Comparison of ENCODE assay signal across 8 mouse cellular contexts in genomic region chr19:7039841-7040636, GRCm38 (mm10). TPM values are rescaled to one million over a fixed set of nuclear protein-coding genes. Genes with fewer than 3 reads are reported as not detected.
DNase-seq lines count a peak whose midpoint lies in the region; ATAC-seq and TF ChIP-seq lines count a peak whose summit lies in the region.

Stip1 (minus strand) TSS chr19:7039967.

- no peaks in the 10 kb centered on the region for H3K9me3 ChIP-seq in embryonic facial prominence, embryonic 15.5 days (replicated peaks)
- H3K9me3 ChIP-seq in limb, embryonic 14.5 days (ENCODE audit: control insufficient read depth, low read length): no peaks in the 10 kb centered on the region
- H3K9me3 ChIP-seq in midbrain, postnatal 0 days (ENCODE audit: low read length): no peaks in the 10 kb centered on the region

- H3K4me1 ChIP-seq in bone marrow, adult 2 months (ENCODE audit: control insufficient read depth, insufficient read depth, low read length): peaks cover 3% of the 10 kb centered on the region
- peaks cover 20% of the 10 kb centered on the region for H3K4me1 ChIP-seq in embryonic facial prominence, embryonic 15.5 days
- peaks cover 11% of the 10 kb centered on the region for H3K4me1 ChIP-seq in limb, embryonic 14.5 days (ENCODE audit: control insufficient read depth, insufficient read depth, low read length)
- peaks cover 3% of the 10 kb centered on the region; the same call in 1 of the 2 replicates for H3K4me1 ChIP-seq in midbrain, postnatal 0 days (ENCODE audit: insufficient read depth, low read length)

- WGBS in bone marrow, adult 2 months: under 1% methylated on average over 49 of the region's 49 CpGs
- under 1% methylated on average over 49 of the region's 49 CpGs for WGBS in embryonic facial prominence, embryonic 15.5 days
- under 1% methylated on average over 49 of the region's 49 CpGs for WGBS in limb, embryonic 14.5 days
- under 1% methylated on average over 47 of the region's 49 CpGs for WGBS in midbrain, postnatal 0 days

- H3K4me3 ChIP-seq in bone marrow, adult 2 months (replicated peaks; ENCODE audit: control insufficient read depth, low read depth, low read length): peak within 1 kb of the TSS; percentile 68
- H3K4me3 ChIP-seq in embryonic facial prominence, embryonic 15.5 days (replicated peaks): peak within 1 kb of the TSS; percentile 83
- peak within 1 kb of the TSS; percentile 93 for H3K4me3 ChIP-seq in limb, embryonic 14.5 days (replicated peaks; ENCODE audit: low read length)
- peak within 1 kb of the TSS; percentile 82 for H3K4me3 ChIP-seq in midbrain, postnatal 0 days (ENCODE audit: low read depth, low read length)

- TF ChIP-seq CTCF in bone marrow, adult 2 months (IDR thresholded peaks at IDR 0.05; ENCODE audit: control insufficient read depth, insufficient read depth, low read length): peak; percentile 32; the same call in 1 of the 2 replicates
- peak; percentile 69 for TF ChIP-seq CTCF in midbrain, postnatal 0 days (IDR thresholded peaks at IDR 0.05)

- peak; percentile 100 for DNase-seq in 416B (ENCODE audit: low read depth)
- peak; percentile 100 for DNase-seq in heart, adult 8-10 months (ENCODE audit: low spot score)
- DNase-seq in kidney, adult 9 months: peak; percentile 100
- peak; percentile 100 for DNase-seq in limb, embryonic 14.5 days (ENCODE audit: low spot score)
- DNase-seq in midbrain, postnatal 0 days (ENCODE audit: low spot score): peak; percentile 100
- DNase-seq in spleen, postnatal 14 days (ENCODE audit: low spot score in 2 of 2): peak; percentile 96 to 97

- peak within 1 kb of the TSS; percentile 65 for H3K27ac ChIP-seq in bone marrow, adult 2 months (ENCODE audit: control insufficient read depth, insufficient read depth, low read depth, low read length, poor library complexity)
- H3K27ac ChIP-seq in embryonic facial prominence, embryonic 15.5 days (replicated peaks): peak within 1 kb of the TSS; percentile 94
- H3K27ac ChIP-seq in limb, embryonic 14.5 days (replicated peaks; ENCODE audit: low read depth, low read length): peak within 1 kb of the TSS; percentile 89
- H3K27ac ChIP-seq in midbrain, postnatal 0 days (ENCODE audit: low read depth, low read length): peak within 1 kb of the TSS; percentile 93

- peaks cover 8% of the 10 kb centered on the region; the same call in 1 of the 2 replicates for H3K36me3 ChIP-seq in embryonic facial prominence, embryonic 15.5 days
- peaks cover 13% of the 10 kb centered on the region for H3K36me3 ChIP-seq in limb, embryonic 14.5 days (ENCODE audit: control insufficient read depth, insufficient read depth, low read length)
- H3K36me3 ChIP-seq in midbrain, postnatal 0 days (ENCODE audit: insufficient read depth, low read length): no peaks in the 10 kb centered on the region

- ATAC-seq in embryonic facial prominence, embryonic 15.5 days (ENCODE audit: insufficient number of reproducible peaks, low FRiP score, low TSS enrichment, low read depth): peak; percentile 99
- ATAC-seq in limb, embryonic 14.5 days (ENCODE audit: low FRiP score, low read depth): peak; percentile 99
- ATAC-seq in midbrain, postnatal 0 days (ENCODE audit: low FRiP score): peak; percentile 99

- peak; percentile 93 for TF ChIP-seq POLR2A in bone marrow, adult 2 months (IDR thresholded peaks at IDR 0.05; ENCODE audit: borderline replicate concordance, control insufficient read depth, low read depth, low read length)
- peak; percentile 78; the same call in 1 of the 2 replicates for TF ChIP-seq POLR2A in limb, embryonic 14.5 days (IDR thresholded peaks at IDR 0.05; ENCODE audit: borderline replicate concordance, extremely low read depth, insufficient read depth, insufficient read length)

- no peaks in the 10 kb centered on the region for H3K27me3 ChIP-seq in embryonic facial prominence, embryonic 15.5 days
- H3K27me3 ChIP-seq in limb, embryonic 14.5 days (ENCODE audit: control insufficient read depth, insufficient read depth, low read length): no peaks in the 10 kb centered on the region
- no peaks in the 10 kb centered on the region for H3K27me3 ChIP-seq in midbrain, postnatal 0 days (ENCODE audit: insufficient read depth, low read length)

- peak within 1 kb of the TSS; percentile 83 for H3K4me2 ChIP-seq in embryonic facial prominence, embryonic 15.5 days (replicated peaks)
- peak within 1 kb of the TSS; percentile 83 for H3K4me2 ChIP-seq in limb, embryonic 14.5 days (replicated peaks; ENCODE audit: low read depth, low read length, severe bottlenecking)
- peak within 1 kb of the TSS; percentile 83 for H3K4me2 ChIP-seq in midbrain, postnatal 0 days (ENCODE audit: low read depth, low read length, poor library complexity, severe bottlenecking)

- H3K9ac ChIP-seq in embryonic facial prominence, embryonic 15.5 days: peak within 1 kb of the TSS; percentile 73
- peak within 1 kb of the TSS; percentile 92 for H3K9ac ChIP-seq in limb, embryonic 14.5 days (ENCODE audit: low read depth, low read length, severe bottlenecking)
- peak within 1 kb of the TSS; percentile 82 for H3K9ac ChIP-seq in midbrain, postnatal 0 days (replicated peaks; ENCODE audit: low read length, poor library complexity, severe bottlenecking)

RNA-seq across cellular contexts. Expression of gene Stip1, which starts in this region (rescaled TPM):
- polyA plus RNA-seq in bone marrow, adult 2 months (2011; ENCODE audit: insufficient read depth, insufficient read length, low replicate concordance, missing spikeins): 54.6 and 95.7 TPM in 2 replicates
- polyA plus RNA-seq in embryonic facial prominence, embryonic 15.5 days (2015; fragmentation: Nextera tagmentation; extraction: Ambion mirVana): 228 and 244 TPM in 2 replicates
- 100 to 1,000 TPM in 3 of 4 experiments, 10 to 100 TPM in 1; 96.7 to 125 (median 109) TPM for total RNA-seq in heart, adult 8-10 months (2022)
- 124 and 170 TPM in 2 replicates for polyA plus RNA-seq in limb, embryonic 14.5 days (2012; rRNA removed)
- 200 and 205 TPM in 2 replicates for polyA plus RNA-seq in limb, embryonic 14.5 days (2014; fragmentation: Nextera tagmentation; extraction: Ambion mirVana)
- 97.0 and 101 TPM in 2 replicates for total RNA-seq in midbrain, postnatal 0 days (2014; rRNA removed)
- polyA plus RNA-seq in midbrain, postnatal 0 days (2015; fragmentation: Nextera tagmentation; extraction: Ambion mirVana): 142 and 147 TPM in 2 replicates

Comparison
In these comparisons a context has a peak if more than half of its experiments do, and no peak if none do; other contexts are left out.
1. Peak in every context shown above with its lines: DNase-seq, ATAC-seq, H3K4me3 ChIP-seq and H3K27ac ChIP-seq.